Mouse (Mus musculus) forebrain, embryonic 14.5 days (tissue): Measurements from ENCODE around the gene Med11. TPM values are rescaled to one million over a fixed set of nuclear protein-coding genes. Genes with fewer than 3 reads are reported as not detected.

Source experiments
- ATAC-seq: fragments of 200-750 bp; cut with Nextera tagmentation; 2 replicates; pipeline ENCODE4 v1.8.0; 2017; ENCODE audit warnings: mild to moderate bottlenecking, moderate library complexity
- DNase-seq: peaks from one replicate; pipeline ENCODE4 v3.0.0-alpha.2; 2015; ENCODE audit warnings: low spot score
- H3K27ac ChIP-seq: fragments of 300-500 bp; sonication (generic); 2 replicates; pipeline ENCODE4 v1.5.1; 2014; ENCODE audit warnings: low read depth, mild to moderate bottlenecking, control low read depth, low read length, moderate library complexity
- H3K27me3 ChIP-seq: fragments of 300-500 bp; sonication (generic); replicated peaks from 2 replicates; pipeline ENCODE4 v1.6.1; 2014; ENCODE audit warnings: low read length, control low read depth, mixed read lengths; ENCODE audit not compliant: control insufficient read depth, insufficient read depth
- H3K36me3 ChIP-seq: fragments of 300-500 bp; sonication (generic); 2 replicates; pipeline ENCODE4 v1.6.1; 2014; ENCODE audit warnings: low read length, control low read depth; ENCODE audit not compliant: control insufficient read depth, insufficient read depth
- H3K4me1 ChIP-seq: fragments of 300-500 bp; sonication (generic); 2 replicates; pipeline ENCODE4 v1.6.1; 2014; ENCODE audit warnings: antibody characterized with exemption, low read length, control low read depth; ENCODE audit not compliant: control insufficient read depth, insufficient read depth
- H3K4me2 ChIP-seq: fragments of 300-500 bp; sonication (generic); 2 replicates; pipeline ENCODE4 v1.6.1; 2014; ENCODE audit warnings: mild to moderate bottlenecking, control low read depth, low read length
- H3K4me3 ChIP-seq: fragments of 300-500 bp; sonication (generic); 2 replicates; pipeline ENCODE4 v1.5.1; 2014; ENCODE audit warnings: low read depth, low read length, control low read depth
- H3K9ac ChIP-seq: fragments of 300-500 bp; sonication (generic); 2 replicates; pipeline ENCODE4 v1.6.1; 2014; ENCODE audit warnings: mild to moderate bottlenecking, low read length, control low read depth, moderate library complexity
- H3K9me3 ChIP-seq: fragments of 300-500 bp; sonication (generic); replicated peaks from 2 replicates; pipeline ENCODE4 v1.6.1; 2016; ENCODE audit warnings: low read length, control low read depth, mixed read lengths; ENCODE audit not compliant: control insufficient read depth
- WGBS: fragments of 180-500 bp; shearing (Covaris S2); extraction: QIAGEN DNeasy Blood & Tissue Kit; methylation state at CpG from one replicate; pipeline ENCODE4 v1.1.7; 2014; 5-methylcytosine and 5-hydroxymethylcytosine counted together
- polyA plus RNA-seq: library from polyadenylated mRNA; unstranded; fragments of >200 nt; fragmentation: Nextera tagmentation; extraction: Ambion mirVana; gene quantifications from 2 replicates; pipeline ENCODE4 v1.2.1, GENCODE M21; 2014

Gene Med11
- polyA plus RNA-seq, 1 experiment from 2014 or later = 54.3 TPM

GRCm38 (mm10) chr11:70431574-70431973 is 20.1 kb upstream of the Med11 start:
- H3K9me3 ChIP-seq = no peaks in the 10 kb centered on the region
- peak overlapping the region; percentile 80; the same call in 1 of the 2 replicates for H3K4me3 ChIP-seq
- peak overlapping the region; percentile 67 for H3K4me2 ChIP-seq
- H3K9ac ChIP-seq = peak overlapping the region; percentile 84; the same call in 1 of the 2 replicates
- 28% methylated on average over 5 of the region's 5 CpGs for whole genome bisulfite sequencing
- DNase-seq (no peak), ATAC-seq (no peak)
- H3K27ac ChIP-seq = peak overlapping the region; percentile 86
- peaks cover 12% of the 10 kb centered on the region for H3K4me1 ChIP-seq
- no peaks in the 10 kb centered on the region for H3K27me3 ChIP-seq
- H3K36me3 ChIP-seq = peaks cover 12% of the 10 kb centered on the region

DNA sequence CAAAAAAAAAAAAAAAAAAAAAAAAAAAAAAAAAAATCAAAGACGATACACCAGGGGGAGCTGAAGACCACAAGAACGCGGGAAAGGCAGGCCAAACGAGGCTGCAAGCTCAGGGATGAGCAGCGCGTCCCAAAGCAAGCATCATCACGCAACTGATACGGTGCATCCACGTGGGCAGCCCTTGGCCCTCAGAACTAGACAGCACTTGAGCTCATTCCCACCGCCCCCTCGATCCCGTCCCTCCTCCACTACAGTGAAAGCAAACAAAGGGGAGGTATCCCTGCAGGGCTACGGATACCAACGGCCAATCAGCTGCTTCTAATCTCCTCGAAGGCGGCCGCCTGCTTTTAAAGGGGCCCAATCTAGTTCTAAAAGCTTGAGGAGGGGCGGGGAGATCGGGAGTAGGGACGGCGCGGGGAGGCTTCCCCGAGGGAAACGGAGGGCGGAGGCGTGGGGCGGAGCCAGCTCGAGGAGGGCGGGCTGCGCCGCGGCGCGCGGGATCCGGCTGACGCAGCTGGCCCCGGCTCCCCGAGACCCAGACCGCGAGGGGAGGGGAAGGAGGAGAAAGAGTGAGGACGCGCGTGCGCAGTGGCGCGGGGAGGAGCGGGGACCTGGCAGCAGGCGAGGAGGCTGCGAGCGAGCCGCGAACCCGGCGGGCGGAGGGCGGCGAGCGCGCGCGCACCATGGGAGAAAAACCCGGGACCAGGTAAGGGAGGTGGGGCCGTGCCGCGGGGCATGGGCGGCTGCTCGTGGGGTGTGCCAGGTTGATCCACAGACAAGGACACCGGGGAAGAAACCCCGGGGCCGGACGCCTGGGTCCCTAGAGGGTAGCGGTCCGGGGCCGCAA is 19.4 kb upstream of the Med11 start, which contains the start of gene Arrb2:
Gene Arrb2, plus strand, starts transcription at position 588 of the 847 bp plus-strand sequence.
- DNase-seq (peak; percentile 99), ATAC-seq (peak; percentile 96)
- Histone ChIP-seq H3K4me1 (peaks cover 12% of the 10 kb centered on the region), H3K36me3 (peaks cover 19% of the 10 kb centered on the region), H3K4me3 (peak within 1 kb of the TSS; percentile 80), H3K4me2 (peak within 1 kb of the TSS; percentile 67), H3K27me3 (no peaks in the 10 kb centered on the region), H3K27ac (peak within 1 kb of the TSS; percentile 86), H3K9me3 (no peaks in the 10 kb centered on the region), H3K9ac (peak within 1 kb of the TSS; percentile 84)
- WGBS = under 1% methylated on average over 70 of the region's 75 CpGs

- peaks cover 27% of the 10 kb centered on the region for H3K36me3 ChIP-seq
- H3K9me3 ChIP-seq = no peaks in the 10 kb centered on the region
- H3K27me3 ChIP-seq = no peaks in the 10 kb centered on the region
- peak overlapping the region; percentile 86 for H3K27ac ChIP-seq
- DNase-seq = peak; percentile 58
- ATAC-seq = peak; percentile 57
- H3K4me3 ChIP-seq = peak overlapping the region; percentile 80
- H3K4me2 ChIP-seq = peak overlapping the region; percentile 67
- H3K4me1 ChIP-seq = peaks cover 12% of the 10 kb centered on the region
- H3K9ac ChIP-seq = peak overlapping the region; percentile 84
- WGBS = 5% methylated on average over 15 of the region's 15 CpGs
Observed at GRCm38 (mm10) chr11:70432895-70433568, 18.7 kb upstream of the Med11 start.

DNA sequence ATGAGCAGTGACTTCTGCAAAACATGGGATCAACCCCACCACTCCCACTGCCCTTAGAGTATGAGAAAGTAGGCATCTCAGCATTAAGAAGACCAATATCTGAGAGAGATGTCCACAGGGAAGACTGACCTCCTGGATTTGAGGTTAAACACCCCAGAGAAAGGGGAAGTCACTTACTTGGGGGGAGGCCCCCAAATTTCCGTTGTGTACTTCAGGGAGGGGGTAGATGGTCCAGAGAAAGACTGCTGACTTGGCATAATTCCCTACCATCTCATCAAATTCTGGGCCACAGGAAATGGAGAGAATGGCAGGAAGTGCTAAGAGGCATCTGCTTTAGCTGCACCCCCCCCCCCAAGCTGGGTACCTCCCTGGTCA is 18.2 kb upstream of the Med11 start:
- H3K27ac ChIP-seq = no peak overlapping the region
- peaks cover 32% of the 10 kb centered on the region for H3K36me3 ChIP-seq
- H3K9ac ChIP-seq = peak overlapping the region; percentile 84
- no peak for ATAC-seq
- peak overlapping the region; percentile 67 for H3K4me2 ChIP-seq
- no peaks in the 10 kb centered on the region for H3K9me3 ChIP-seq
- H3K27me3 ChIP-seq = no peaks in the 10 kb centered on the region
- H3K4me3 ChIP-seq = peak overlapping the region; percentile 80
- peaks cover 12% of the 10 kb centered on the region for H3K4me1 ChIP-seq
- 67% methylated on average over 1 of the region's 1 CpGs for WGBS
- DNase-seq = no peak

GRCm38 (mm10) chr11:70433951-70434350 is 17.8 kb upstream of the Med11 start:
- H3K4me2 ChIP-seq = peak overlapping the region; percentile 67
- H3K27me3 ChIP-seq = no peaks in the 10 kb centered on the region
- 93% methylated on average over 3 of the region's 3 CpGs for WGBS
- peaks cover 12% of the 10 kb centered on the region for H3K4me1 ChIP-seq
- H3K4me3 ChIP-seq = no peak overlapping the region
- no peak for DNase-seq
- peak overlapping the region; percentile 4; the same call in 1 of the 2 replicates for H3K9ac ChIP-seq
- ATAC-seq = no peak
- no peaks in the 10 kb centered on the region for H3K9me3 ChIP-seq
- H3K27ac ChIP-seq = no peak overlapping the region
- H3K36me3 ChIP-seq = peaks cover 36% of the 10 kb centered on the region

DNA sequence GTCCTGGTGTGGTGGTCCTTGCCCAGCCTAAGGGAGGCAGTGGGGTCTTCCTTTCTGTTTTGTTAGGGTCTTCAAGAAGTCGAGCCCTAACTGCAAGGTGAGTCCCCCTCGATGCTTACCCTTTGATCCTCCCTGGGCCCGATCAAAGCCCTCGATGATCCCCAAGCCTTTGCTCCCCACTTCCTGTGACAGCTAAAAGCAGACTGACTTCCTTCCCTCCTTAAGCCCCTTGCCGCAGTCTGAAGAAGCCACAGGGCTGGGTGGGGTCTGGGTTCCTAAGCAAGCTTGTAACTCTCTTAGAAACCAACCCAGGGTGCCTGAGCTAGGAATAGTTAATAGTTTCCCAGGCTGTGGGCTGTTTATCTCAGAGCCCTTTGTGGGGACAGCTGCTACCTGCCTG is 16.2 kb upstream of the Med11 start:
- 91% methylated on average over 5 of the region's 5 CpGs for WGBS
- Histone ChIP-seq H3K4me3 (no peak overlapping the region), H3K9me3 (no peaks in the 10 kb centered on the region), H3K27ac (no peak overlapping the region), H3K9ac (no peak overlapping the region), H3K4me2 (no peak overlapping the region), H3K27me3 (no peaks in the 10 kb centered on the region), H3K36me3 (peaks cover 51% of the 10 kb centered on the region), H3K4me1 (peaks cover 12% of the 10 kb centered on the region)
- DNase-seq (no peak), ATAC-seq (no peak)

- DNase-seq (no peak), ATAC-seq (no peak)
- Histone ChIP-seq H3K36me3 (peaks cover 64% of the 10 kb centered on the region), H3K9ac (no peak overlapping the region), H3K4me1 (peaks cover 12% of the 10 kb centered on the region), H3K9me3 (no peaks in the 10 kb centered on the region), H3K4me3 (no peak overlapping the region), H3K27ac (no peak overlapping the region), H3K4me2 (no peak overlapping the region), H3K27me3 (no peaks in the 10 kb centered on the region)
- 94% methylated on average over 6 of the region's 6 CpGs for WGBS
Observed at GRCm38 (mm10) chr11:70437426-70437825, 14.3 kb upstream of the Med11 start.

GRCm38 (mm10) chr11:70438728-70439374 is 12.9 kb upstream of the Med11 start:
- Histone ChIP-seq H3K27ac (no peak overlapping the region), H3K36me3 (peaks cover 64% of the 10 kb centered on the region), H3K27me3 (no peaks in the 10 kb centered on the region), H3K4me2 (no peak overlapping the region), H3K4me3 (no peak overlapping the region), H3K9me3 (no peaks in the 10 kb centered on the region), H3K4me1 (peaks cover 5% of the 10 kb centered on the region), H3K9ac (no peak overlapping the region)
- WGBS = 87% methylated on average over 7 of the region's 7 CpGs
- ATAC-seq (no peak), DNase-seq (no peak)
